Mouse (Mus musculus): ENCODE results near the gene Ly6g5b.

Ly6g5b gene

DNA sequence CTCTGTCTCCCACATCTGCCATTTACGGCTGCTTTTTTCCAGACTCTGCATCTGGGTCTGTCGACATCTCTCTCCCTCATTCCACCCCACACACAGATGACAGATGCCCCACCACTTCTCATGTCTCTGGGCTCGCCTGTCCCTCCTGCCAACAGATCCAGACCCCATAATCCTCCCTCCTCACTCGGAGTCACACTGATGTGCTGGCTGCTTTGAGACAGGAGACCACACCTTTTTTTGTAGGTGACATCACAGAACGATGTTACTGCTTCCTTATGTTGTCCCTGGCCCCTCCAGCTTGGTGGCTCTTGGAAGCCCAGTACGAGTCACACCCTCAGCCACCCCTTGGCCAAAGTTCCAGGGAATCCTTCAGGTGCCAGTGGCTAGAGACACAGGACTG lies 35.0 kb downstream of the Ly6g5b start:
- no peak for DNase-seq (ENCODE audit: low read depth, low spot score)

DNA sequence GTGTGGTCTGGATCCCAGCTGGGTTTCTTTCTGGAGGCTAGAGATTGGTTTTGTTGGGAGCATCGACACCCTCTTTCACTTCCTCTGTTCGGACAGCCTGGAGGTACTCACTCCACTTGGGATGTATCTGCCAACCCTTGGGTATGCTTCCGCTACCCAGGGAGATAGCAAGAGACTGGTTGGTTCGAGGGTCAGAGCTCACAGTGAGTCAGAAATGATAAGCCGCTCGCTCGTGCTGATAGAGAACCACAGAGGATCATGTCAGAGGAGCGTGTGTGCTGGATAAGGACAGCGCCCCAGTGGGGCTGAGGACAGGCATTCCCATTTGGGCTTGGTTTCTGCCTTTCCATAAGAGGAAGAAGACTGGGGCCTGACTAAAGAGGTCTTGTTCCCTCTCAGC lies 35.5 kb downstream of the Ly6g5b start:
- DNase-seq (ENCODE audit: low read depth, low spot score) = no peak

DNA sequence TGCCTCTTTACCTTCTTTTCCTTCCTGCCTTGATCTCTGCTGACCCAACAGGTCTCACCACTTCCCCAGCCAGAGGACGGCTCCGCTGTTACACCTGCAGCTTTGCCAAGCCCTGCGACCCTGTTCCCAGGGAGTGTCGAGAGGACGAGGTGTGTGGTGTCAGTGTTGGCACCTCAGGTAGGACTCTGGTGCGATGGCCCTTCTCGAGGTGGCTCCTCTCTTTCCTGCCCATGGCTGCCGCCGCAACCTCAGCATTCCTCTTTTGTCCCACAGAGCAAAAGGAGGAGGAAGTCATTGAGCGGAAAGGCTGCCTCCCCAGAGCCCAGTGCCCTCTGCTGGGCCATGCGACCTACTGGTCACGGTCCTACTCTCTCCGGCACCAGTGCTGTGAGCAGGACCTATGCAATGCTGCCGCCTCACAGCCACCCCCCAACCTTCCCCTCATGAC lies 37.4 kb downstream of the Ly6g5b start, which contains the start of gene Ly6g6d:
Gene Ly6g6d, minus strand, starts transcription at position 280 of the 448 bp plus-strand sequence.
- DNase-seq (ENCODE audit: low read depth, low spot score) = no peak

DNA sequence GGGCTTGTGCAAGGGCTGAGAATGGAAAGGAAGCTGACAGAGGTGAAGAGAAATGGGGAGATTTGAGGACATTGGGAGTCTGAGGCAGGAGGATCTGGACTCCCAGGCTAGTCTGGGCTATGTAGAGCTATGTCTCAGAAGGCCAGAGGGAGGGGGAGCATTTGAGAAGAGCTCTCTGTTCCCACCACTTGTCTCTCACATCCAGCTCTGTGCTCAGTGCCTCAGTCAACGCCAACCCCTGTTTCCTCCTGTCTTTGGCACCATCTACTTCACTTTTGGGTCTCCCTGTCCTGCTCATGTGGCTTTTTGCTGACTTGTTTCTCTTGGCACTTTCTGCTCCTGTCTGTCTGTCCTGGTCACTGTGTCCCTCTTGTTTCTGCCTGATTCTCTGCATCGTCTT lies 37.9 kb downstream of the Ly6g5b start:
- peak; percentile 43 for DNase-seq (ENCODE audit: low read depth, low spot score)

DNA sequence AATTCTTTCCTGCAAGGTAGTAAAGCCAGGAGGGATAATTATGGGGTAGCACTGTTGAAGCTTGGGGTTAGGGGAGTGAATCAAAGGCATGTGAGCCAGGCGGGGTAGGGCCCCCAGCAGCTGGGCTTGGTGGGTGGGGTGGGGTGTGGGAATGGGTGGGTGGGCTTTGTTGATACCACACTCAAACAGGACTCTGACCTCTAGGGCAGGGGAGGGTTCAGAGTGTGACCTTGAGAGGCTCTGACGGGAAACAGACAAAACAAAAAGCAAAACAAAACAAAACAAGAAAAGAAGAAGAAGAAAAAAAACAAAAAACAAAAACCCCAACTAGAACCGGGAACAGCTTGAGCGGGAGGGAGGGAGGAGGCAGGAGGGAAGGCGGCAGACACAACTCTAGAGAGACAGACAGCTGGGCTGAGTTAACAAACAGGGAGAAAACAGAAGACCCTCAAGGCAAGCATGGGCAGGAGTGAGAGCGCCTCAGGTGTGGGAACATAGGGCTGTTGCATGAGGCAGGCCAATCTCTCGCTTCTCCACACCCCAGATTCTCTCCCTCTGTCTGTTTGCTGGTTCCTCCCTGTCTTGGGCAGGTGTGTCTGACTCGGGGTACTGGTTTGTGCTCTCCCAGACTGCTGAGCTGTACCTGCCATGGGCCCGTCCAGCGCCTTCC lies 38.6 kb downstream of the Ly6g5b start, which contains the start of gene Ly6g6e:
Gene Ly6g6e, plus strand, starts transcription at position 396 of the 670 bp plus-strand sequence.
- peak; percentile 81 for DNase-seq (ENCODE audit: low read depth, low spot score)

DNA sequence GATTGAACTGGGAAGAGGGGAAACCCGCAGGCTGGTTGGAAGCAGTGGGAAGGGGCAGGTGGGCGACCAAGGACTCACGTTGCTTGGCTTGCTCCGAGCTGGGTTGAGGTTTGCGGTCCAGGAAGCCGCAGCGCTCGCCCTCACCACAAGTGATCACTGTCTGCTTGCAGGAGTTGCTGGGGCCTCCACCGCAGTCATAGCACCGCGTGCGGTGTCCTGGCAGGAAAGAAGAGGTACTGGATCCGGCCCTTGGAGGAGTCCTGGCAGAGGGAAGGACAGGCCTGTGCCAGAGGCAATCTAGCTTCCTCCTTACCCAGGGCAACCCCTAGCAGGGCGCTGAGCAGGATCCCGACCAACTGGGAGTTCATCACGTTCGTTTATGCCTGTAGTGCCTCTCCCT lies 41.1 kb downstream of the Ly6g5b start:
- DNase-seq (ENCODE audit: low read depth, low spot score) = peak; percentile 33

DNA sequence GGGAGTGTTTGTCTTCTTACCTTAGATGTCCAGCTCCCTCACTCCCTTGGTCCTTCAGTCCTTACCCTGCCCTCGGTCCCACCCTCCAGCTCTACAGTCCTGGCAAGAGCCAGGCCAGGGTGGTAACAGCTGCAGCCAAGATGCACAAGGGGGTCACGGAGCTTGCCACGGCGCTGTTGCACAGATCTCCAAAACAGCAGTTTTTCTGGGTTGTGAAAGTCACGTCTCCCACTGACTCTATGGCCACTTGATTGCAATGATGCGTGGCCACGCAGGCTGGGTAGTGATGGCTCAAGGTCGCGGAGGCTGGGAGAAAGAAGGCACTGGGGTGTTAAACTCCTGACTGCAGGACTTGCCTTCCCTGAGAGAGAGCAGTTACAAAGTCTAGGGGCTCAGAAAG lies 43.8 kb downstream of the Ly6g5b start:
- DNase-seq (ENCODE audit: low read depth, low spot score) = no peak

DNA sequence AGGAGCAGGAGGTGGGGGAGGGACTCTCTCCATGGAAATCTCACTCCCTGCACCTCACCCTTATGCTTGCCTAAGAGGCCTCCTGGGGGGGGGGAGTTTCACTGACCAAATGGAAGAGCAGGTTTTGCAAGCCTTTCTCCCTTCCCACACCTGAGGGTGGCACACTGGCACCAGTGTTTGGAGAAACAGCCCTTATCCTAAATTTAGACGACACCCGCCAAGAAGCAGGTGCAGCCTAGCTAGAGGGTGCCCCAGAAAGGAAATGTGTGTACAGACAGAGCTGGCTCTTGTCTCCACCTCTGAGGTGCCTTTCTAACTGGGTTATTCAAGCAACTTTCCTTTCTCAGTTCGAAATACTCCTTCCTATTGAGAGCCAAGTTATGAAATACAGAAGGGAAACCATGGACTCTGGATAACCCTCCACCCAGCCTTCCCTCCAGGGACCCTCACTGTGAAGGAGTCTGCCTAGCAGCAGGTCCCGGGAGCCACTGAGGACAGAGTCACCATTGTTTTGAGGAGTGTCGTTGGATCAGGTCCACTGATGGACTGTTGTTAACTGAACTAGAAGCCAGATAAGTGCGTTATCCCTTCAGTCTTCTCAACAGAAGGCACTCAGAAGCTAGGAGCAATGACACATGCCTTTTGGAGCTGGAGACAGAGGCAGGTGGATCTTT lies 44.5 kb downstream of the Ly6g5b start:
- no peak for DNase-seq (ENCODE audit: low read depth, low spot score)

DNA sequence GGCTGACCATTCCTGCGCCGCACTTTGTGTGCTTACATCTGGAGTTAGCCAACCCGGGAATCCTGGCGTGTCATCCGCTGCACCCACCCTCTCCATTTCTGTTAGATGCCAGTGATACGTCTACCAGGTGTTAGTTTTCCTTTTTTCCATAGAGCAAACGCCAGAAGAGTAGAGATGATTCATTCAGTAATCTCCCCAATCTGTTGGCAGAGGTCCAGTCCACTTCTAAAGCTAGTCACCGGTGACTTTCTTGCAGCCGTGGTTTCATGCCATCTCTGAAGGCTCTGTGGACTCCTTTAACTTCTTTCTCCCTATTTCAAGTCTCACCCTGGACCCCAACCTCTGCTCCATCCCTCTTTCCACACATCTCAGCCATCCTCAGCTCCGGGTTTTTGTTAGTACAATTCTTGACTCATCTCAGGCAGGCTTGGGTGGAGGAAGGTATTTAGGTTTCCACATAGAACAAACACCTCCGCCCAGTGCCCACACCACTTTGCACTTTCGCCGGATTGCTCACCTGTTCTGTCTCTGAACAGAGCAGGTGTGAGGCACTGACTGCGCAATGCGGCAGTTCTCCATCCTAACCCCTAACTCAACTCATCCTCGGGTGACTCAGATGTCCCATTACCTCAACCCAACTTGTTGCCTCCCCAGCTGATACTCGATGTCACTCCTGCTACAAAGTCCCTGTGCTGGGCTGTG lies 46.9 kb downstream of the Ly6g5b start:
- DNase-seq (ENCODE audit: low read depth, low spot score) = no peak

DNA sequence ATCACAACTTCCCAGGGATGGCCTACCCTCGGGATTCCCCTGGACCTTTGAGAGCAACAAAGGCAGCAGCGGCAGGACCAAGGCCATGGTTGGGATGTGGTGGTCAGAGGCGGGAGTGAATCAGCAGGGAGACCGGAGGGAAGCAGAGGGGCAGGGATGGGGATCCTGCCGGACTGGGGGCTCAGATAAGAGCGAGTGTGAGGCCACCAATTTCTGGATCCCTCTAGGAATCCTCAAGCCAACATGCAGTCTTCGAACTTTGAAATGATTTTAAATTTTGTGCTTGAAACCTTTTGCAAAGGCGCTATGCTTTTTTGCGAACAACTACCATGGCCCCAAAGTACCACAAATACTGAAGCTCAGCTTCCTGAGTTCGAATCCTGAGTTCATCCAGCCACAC lies 49.1 kb downstream of the Ly6g5b start, which contains the start of gene Mpig6b:
Gene Mpig6b, minus strand, starts transcription at position 101 of the 400 bp plus-strand sequence.
- no peak for DNase-seq (ENCODE audit: low read depth, low spot score)

DNA sequence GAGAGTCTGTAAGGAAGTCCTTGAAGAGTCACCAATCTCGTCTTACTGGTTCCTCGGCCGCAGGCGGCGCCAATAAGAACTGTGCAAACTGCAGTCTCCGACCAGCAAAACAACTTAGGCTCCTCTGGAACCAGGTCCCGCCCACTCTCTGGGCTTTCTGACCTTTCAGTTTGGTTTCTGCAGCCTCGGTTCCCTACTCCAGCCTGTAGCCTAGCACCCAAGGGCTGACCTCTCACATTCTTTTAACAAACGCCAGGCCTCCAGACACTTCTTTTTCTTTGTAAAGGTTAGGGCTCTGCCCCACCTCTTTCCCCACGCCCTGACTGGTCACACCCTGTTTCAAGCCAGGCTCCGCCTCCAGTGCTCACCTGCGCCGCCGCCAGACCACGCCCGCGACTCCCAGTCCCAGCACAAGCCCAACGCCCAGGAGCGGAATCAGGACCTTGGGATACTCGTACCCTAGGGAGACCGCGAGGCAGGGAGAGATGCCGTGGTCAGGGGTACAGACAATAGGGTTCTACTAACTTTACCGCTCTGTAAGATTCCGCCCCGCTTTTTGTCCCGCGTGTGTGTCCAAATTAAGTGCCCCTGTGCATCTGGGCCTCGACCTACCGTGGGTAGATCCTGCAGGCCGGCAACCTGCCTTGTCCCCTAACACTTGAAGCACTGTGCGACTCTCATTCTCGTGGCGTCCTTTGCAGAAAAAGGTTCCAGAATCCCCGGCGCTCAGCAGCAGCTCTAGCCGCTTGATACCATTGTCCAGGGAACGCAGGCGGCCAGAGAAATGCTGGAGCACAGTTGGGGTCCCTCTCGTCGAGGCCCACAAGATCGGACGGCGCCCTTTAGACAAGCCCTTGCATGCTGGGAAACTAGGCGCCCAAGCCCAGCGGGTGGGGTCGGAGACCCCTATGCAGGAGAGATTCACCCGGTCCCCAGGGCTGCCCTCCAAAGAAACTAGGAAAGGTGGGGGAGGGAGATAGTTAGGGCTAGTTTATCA lies 50.0 kb downstream of the Ly6g5b start, which contains the start of gene Ly6g6c:
Gene Ly6g6c, plus strand, starts transcription at position 438 of the 997 bp plus-strand sequence.
- peak; percentile 89 for DNase-seq (ENCODE audit: low read depth, low spot score)

DNA sequence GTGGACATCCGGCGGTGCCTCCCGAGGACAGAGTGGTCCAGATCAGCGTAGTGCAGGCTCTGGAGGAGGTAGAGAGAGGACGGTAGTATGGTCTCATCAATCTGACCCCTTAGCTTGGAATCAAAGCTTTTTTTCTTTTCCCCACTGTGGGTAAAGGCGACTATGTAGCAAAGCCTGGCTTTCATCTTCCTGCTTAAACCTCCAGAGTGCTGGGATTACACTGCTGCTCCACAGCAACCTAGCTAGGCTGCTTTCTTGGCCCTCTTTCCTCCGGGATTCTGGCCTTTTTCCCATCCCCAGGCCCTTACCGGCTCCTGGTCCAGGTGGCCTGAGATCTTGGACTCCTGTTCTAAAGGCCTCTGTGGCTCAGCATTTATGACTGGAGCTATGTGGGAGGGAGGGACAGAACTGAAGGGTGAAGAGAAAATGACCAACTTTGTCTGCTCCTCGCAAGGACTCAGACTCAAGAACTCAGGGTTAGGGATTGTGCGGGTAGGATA lies 50.8 kb downstream of the Ly6g5b start:
- DNase-seq (ENCODE audit: low read depth, low spot score) = no peak
